Mouse (Mus musculus) ES-Bruce4 (cell line): Measurements from ENCODE around the gene Limk2.

Experiments
- CTCF ChIP-seq: IDR thresholded peaks from one replicate; pipeline ENCODE4 v1.8.1; 2011; ENCODE audit warnings: low read depth, low read length
- EP300 ChIP-seq: IDR thresholded peaks from 2 replicates; pipeline ENCODE4 v1.6.1; 2011; ENCODE audit warnings: low read depth, low read length; ENCODE audit not compliant: insufficient read depth
- POLR2A ChIP-seq: IDR thresholded peaks from one replicate; pipeline ENCODE4 v1.8.1; 2011; ENCODE audit warnings: low read length; ENCODE audit not compliant: insufficient read depth

- TF ChIP-seq CTCF (no peak), EP300 (0 out of 2 replicates have a peak, but pooled peaks have one; percentile 17), POLR2A (no peak)
These were observed 34.7 kb downstream of the Limk2 start for GRCm38 (mm10) chr11:3374293-3374645.
